Mouse (Mus musculus) right cerebral cortex, postnatal 4 days (tissue): ENCODE data around the gene Cilp.

ENCODE experiments used
- DNase-seq: peaks from one replicate; pipeline ENCODE4 v3.0.0-alpha.2; 2022

Gene Cilp

DNA sequence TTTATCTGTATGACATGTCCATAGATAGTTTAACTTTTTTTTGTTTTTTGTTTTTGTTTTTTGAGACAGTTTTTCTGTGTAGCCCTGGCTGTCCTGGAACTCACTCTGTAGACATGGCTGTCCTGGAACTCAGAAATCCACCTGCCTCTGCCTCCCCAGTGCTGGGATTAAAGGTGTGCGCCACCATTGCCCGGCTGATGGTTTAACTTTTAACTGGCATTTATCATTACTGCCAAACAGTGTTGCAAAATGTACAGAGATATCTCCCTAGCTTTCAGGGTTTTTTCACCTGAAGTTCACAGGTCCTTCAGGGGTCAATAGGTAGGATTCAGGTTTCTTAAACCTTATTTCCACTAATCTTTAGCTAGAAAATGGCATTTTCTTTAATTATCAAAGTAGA, 32.1 kb downstream of the Cilp start:
- DNase-seq, result no peak

DNA sequence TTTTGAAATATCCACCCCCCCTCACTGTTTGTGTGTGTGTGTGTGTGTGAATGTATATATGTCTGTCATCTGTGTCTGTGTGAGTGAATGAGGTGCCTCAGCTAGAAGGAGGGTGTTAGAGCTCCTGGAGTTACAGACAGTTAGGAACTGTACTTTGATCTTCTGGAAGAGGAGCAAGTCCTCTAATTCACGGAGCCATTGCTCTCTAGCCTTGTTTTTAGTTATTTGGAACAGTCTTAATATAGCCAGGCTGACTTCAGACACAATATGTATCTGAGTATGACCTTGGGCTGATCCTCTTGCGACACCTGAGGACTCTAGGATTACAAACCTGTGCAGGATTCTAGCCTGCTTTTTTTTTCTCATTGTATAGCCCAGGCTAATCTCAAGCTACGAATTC, 33.8 kb downstream of the Cilp start:
- no peak for DNase-seq

DNA sequence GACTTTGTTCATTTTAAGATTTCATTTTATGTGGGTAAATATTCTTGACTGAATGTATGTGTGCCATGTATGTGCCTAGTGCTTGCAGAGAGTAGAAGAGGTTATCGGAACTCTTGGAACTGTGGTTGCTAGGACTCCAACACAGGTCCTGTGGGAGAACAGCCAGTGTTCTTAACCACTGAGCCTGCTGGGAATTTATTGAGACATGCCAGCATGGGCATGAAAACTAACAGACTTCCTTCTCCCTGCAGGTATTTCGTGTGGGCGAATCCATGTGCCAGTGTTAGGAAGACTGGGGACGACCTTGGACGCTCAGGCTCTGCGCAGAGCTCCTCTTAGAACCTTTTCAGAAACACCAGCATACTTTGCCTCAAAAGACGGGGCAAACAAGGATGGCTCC, 34.7 kb downstream of the Cilp start:
- no peak for DNase-seq

DNA sequence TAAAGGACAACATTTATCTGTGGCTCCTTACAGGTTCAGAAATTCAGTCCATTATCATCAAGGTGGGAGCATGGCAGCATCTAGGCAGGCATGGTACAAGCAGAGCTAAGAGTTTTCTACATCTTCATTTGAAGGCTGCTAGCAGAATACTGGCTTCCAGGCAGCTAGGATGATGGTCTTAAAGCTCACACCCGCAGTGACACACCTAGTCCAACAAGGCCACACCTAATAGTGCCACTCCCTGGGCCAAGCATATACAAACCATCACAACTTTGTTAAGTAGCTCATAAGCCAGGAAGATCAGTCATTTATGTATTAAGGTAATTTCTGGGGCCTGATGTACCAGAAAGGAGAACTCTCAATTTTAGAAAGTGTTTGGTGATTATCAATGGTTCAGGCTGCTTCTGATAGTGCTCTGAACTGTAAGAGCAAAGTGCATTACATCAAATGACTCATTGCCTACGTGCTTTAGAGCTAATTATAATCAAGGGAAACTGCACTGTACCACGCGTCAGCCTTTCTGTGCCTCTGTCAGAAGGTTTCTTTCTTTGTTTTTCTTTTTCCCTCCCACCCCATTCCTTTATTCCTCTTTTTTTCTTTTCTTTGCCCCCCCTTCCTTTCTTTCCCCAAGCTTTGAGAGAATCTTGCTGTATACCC, 37.5 kb downstream of the Cilp start:
- no peak for DNase-seq

DNA sequence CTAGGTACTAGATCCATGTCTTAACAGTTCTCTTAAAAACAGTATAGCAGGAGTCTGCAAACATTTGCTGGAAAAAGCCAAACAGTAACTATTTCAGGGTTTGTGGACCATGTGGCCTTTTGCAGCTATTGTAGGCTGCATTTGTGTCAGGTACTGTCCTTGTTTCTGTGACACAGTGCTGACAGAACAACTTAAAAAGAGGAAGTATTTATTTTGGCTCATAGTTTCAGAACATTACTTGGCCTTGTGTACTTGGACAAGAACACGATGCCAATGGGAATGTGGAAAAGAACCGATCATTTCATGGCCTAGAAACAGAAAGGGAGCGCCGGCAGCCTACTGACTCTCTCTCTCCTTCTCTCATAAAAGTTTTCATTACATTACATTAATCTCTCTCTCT, 38.6 kb downstream of the Cilp start:
- no peak for DNase-seq

DNA sequence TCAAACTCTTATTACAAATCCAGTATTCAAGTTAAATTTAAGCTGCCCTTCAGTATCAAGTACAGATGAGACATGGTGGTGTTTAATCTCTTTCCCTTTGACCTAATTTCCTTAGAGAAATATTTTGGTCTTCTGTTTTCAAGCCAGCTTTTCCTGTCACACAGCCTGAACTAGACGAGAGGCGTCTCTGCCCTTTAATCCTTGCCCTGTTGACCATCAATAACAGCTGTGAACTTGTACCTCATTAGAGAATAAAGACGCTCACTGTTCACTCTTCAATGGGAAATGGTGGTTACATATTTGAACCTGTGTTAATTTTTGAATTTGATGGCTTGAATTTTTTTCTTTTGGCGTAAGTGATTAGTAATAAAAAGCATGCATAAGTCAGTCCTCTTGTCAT, 39.3 kb downstream of the Cilp start:
- no peak for DNase-seq

DNA sequence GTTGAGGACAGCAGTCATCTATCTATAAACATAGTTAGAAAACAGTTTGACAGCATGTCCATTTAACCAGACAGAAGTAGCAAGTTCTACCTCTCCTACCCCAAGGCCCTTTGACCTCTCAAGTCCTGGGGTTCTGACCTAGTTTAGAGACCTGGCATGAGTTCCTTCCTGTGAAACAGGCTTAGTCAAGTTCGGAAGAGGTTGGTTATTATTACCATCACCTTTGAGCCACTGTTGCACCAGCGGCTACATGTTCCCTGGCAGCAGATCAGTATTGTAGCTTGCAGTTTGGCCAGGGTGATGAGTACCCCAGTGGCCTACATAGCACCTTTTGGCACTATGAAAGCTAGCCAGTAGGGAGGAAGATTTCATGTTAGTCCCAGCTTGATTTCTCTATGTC, 41.7 kb downstream of the Cilp start:
- no peak for DNase-seq

DNA sequence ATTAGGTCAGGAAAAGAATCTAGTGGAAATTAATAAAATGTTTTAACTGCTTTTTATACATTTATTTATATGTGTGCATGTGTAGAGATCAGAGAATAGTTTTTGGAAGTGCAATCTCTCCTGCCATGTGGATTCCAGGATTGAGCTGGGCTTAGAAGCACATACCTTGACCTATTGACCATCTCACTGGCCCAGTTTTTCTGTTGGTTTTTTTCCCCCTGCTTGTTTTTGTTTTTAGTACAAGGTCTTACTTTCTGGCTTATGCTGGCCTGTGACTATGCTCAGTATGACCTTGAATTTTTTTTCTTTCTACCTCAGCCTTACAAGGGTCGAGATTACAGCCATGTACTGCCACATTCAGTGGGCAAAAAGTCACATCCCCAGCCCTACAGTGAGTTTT, 43.0 kb downstream of the Cilp start:
- DNase-seq, result no peak

DNA sequence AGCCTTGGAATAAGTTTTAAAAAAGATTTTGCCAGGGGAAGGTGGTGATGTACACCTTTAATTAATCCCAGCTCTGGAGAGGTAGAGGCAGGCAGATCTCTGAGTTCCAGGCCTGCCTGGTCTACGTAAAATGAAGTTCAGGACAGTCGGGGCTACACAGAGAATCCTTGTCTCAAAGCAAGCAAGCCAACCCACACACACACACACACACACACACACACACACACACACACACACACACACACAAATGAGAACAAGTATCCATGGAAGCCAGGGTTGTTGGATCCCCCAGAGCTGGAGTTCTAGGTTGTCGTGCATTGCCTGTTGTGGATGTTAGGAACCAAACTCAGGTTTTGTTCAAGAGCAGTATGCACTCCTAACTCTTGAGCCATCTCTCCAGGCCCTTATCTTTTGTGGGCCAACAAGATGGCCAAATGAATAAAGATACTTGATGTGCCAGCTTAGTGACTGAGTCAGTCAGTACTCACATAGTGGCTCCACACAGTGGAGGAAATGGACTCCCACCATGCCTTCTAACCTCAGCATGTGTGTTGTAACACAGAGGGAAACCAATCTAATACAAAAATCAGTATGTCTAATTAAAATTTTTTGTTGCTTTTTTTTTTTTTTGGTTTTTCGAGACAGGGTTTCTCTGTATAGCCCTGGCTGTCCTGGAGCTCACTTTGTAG, 47.8 kb downstream of the Cilp start:
- DNase-seq, result no peak

DNA sequence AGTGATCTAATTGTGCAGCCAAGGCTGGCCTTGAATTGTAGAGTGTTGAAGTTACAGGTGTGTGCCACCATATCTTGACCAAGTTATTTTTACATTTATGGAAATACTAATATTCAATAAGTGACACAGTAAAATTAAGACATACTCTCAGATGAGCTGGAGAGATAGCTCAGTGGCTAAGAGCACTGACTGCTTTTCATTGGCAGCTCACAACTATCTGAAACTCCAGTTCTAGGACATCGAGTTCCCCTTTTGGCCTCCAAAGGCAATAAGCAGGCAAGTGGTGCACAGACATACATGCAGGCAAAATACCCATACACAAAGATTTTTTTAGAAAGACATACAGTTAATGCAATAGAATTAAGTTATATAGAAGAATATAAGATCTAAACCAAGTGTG, 48.9 kb downstream of the Cilp start:
- DNase-seq, result no peak

DNA sequence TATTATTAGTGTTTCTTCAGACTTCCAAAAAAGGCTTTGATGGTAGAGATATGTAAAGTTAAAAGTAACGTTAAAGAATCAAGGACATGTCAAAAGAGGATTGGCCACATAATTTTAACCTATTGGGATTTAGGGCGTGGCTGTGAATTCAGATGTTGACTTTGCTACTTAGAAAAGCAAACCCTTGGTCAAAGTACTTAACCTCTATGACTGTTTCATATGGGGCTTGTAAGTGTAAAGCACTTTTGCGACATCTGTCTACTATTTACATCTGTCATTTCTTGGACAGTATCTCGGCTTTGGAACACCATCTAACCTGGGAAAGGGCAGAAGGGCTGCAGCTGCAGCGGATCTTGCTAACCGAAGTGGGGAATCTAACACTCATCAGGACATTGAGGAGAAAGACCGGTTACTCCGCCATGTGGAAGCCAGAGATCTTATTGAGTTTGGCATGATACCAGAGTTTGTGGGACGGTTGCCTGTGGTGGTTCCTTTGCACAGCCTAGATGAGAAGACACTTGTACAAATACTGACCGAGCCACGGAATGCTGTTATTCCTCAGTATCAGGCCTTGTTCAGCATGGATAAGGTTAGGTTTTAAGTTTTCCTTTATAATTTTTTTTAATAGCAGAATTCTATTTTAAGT, 57.4 kb downstream of the Cilp start:
- no peak for DNase-seq

DNA sequence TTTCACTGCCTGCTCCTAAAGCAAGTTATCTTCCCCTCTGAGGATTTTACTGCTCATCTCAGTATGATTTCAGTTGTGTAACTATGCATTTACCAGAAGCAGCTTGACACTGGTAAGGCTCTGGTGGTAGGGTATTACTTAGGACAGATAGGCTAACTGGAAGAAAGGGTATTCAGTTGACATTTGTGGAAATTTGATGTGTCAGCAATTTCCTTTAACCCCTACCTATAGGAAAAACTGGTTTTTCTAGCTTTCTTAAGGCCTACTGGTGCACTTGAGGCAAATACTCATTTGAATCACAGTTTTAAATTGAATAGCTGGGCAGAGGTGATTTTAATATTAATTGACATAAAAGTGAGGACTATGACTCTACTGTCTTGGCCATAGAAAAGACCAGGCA, 61.0 kb downstream of the Cilp start:
- DNase-seq, result no peak

DNA sequence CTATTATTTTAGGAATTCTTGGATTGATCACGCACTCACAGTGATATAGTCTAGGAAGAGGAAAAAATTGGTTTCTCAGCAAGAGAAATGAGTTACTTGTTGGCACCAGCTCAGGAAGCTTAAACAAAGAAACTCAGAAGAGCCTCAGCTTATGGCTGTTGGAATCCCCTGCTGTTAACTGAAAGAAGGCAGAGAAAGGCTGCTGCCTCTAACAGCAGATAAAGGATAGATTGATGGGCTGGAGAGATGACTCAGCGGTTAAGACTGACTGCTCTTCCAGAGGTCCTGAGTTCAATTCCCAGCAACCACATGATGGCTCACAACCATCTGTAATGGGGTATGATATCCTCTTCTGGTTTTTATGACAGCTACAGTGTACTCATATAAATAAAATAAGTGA, 62.4 kb downstream of the Cilp start:
- no peak for DNase-seq
